Mouse (Mus musculus): ENCODE data around the gene Psd. TPM values are rescaled to one million over a fixed set of nuclear protein-coding genes. Genes with fewer than 3 reads are reported as not detected.

Psd gene
- total RNA-seq, 4 experiments from 2014 or later, result 7.9 to 14.9 (median 13.1) TPM

Small RNA genes within 50 kb of the gene (microRNA-seq; reads per million reads assigned to microRNA genes)
- 0.18 to 0.50 reads per million in 2 experiments for gene Mir146b

Other genes with a start within 250 kb of the Psd start
- 10 to 100 TPM in 2 of 4 experiments, under 1 TPM in 2; 0.28 to 43.1 (median 15.1) TPM for gene Elovl3, start 195.3 kb downstream of the Psd start, total RNA-seq (2022)
- under 1 TPM in 2 of 4 experiments, not detected in 2; 0.17 to 0.35 TPM for gene Pitx3, start 178.8 kb downstream of the Psd start, total RNA-seq (2022)
- gene Gbf1, start 174.6 kb downstream of the Psd start, total RNA-seq (2022), result 100 to 1,000 TPM in 1 of 4 experiments, 10 to 100 TPM in 3; 81.0 to 101 (median 85.3) TPM
- gene Nfkb2, start 22.8 kb downstream of the Psd start, total RNA-seq (2022), result 10 to 100 TPM; 35.6 to 40.1 (median 37.3) TPM
- gene Fbxl15, start 1.0 kb upstream of the Psd start, total RNA-seq (2022), result 10 to 100 TPM; 11.9 to 16.2 (median 13.2) TPM
- gene Cuedc2, start 11.5 kb upstream of the Psd start, total RNA-seq (2022), result 100 to 1,000 TPM in 2 of 4 experiments, 10 to 100 TPM in 2; 77.2 to 109 (median 89.6) TPM
- 10 to 100 TPM; 11.7 to 21.1 (median 16.6) TPM for gene Mfsd13a, start 14.0 kb upstream of the Psd start, total RNA-seq (2022)
- gene 2310034G01Rik, start 23.1 kb upstream of the Psd start, total RNA-seq (2022), result 1 to 10 TPM; 1.1 to 2.4 (median 1.5) TPM
- 100 to 1,000 TPM; 103 to 132 (median 122) TPM for gene Actr1a, start 68.6 kb upstream of the Psd start, total RNA-seq (2022)
- 10 to 100 TPM; 21.6 to 37.0 (median 26.7) TPM for gene Sufu, start 69.7 kb upstream of the Psd start, total RNA-seq (2022)
- 10 to 100 TPM; 46.6 to 69.0 (median 59.4) TPM for gene Trim8, start 174.5 kb upstream of the Psd start, total RNA-seq (2022)
- gene Arl3, start 246.0 kb upstream of the Psd start, total RNA-seq (2022), result 10 to 100 TPM; 39.0 to 81.8 (median 61.0) TPM
- 10 to 100 TPM in 3 of 4 experiments, 1 to 10 TPM in 1; 7.0 to 16.4 (median 12.0) TPM for gene Sfxn2, start 246.2 kb upstream of the Psd start, total RNA-seq (2022)

Measured in adrenal gland, adult 8-10 months (tissue).